Mouse (Mus musculus): ENCODE measurements around the gene Dlx1. TPM values are rescaled to one million over a fixed set of nuclear protein-coding genes. Genes with fewer than 3 reads are reported as not detected.

Gene Dlx1
- polyA plus RNA-seq, 1 experiment, result 180 TPM

GRCm38 (mm10) chr2:71527323-71528013 is 445 bp upstream of the Dlx1 start:
- DNase-seq (ENCODE audit: extremely low spot score in 1 of 2, low spot score in 1 of 2), result no peak

GRCm38 (mm10) chr2:71528714-71529510 is 999 bp downstream of the Dlx1 start:
- DNase-seq (ENCODE audit: extremely low spot score in 1 of 2, low spot score in 1 of 2), result no peak

- peak; percentile 50 to 74 for DNase-seq (ENCODE audit: extremely low spot score in 1 of 2, low spot score in 1 of 2)
These were observed 1.8 kb downstream of the Dlx1 start for GRCm38 (mm10) chr2:71529511-71530351.

GRCm38 (mm10) chr2:71530391-71531123 is 2.6 kb downstream of the Dlx1 start:
- DNase-seq (ENCODE audit: extremely low spot score in 1 of 2, low spot score in 1 of 2), result peak in 1 of 2 experiments; percentile 7

- peak in 1 of 2 experiments; percentile 8 for DNase-seq (ENCODE audit: extremely low spot score in 1 of 2, low spot score in 1 of 2)
These were observed 3.2 kb downstream of the Dlx1 start for GRCm38 (mm10) chr2:71531124-71531590.

- no peak for DNase-seq (ENCODE audit: extremely low spot score in 1 of 2, low spot score in 1 of 2)
These were observed 4.4 kb downstream of the Dlx1 start for GRCm38 (mm10) chr2:71531990-71532970.

GRCm38 (mm10) chr2:71533094-71533493 is 5.2 kb downstream of the Dlx1 start:
- DNase-seq (ENCODE audit: extremely low spot score in 1 of 2, low spot score in 1 of 2), result no peak

GRCm38 (mm10) chr2:71534242-71535052 is 6.5 kb downstream of the Dlx1 start:
- DNase-seq (ENCODE audit: extremely low spot score in 1 of 2, low spot score in 1 of 2), result peak in 1 of 2 experiments; percentile 11

GRCm38 (mm10) chr2:71540611-71541417 is 12.9 kb downstream of the Dlx1 start:
- DNase-seq (ENCODE audit: extremely low spot score in 1 of 2, low spot score in 1 of 2), result no peak

GRCm38 (mm10) chr2:71541418-71542226 is 13.7 kb downstream of the Dlx1 start:
- peak in 1 of 2 experiments; percentile 4 for DNase-seq (ENCODE audit: extremely low spot score in 1 of 2, low spot score in 1 of 2)

GRCm38 (mm10) chr2:71542227-71542815 is 14.4 kb downstream of the Dlx1 start:
- no peak for DNase-seq (ENCODE audit: extremely low spot score in 1 of 2, low spot score in 1 of 2)

GRCm38 (mm10) chr2:71542816-71543301 is 14.9 kb downstream of the Dlx1 start:
- DNase-seq (ENCODE audit: extremely low spot score in 1 of 2, low spot score in 1 of 2), result peak in 1 of 2 experiments; percentile 12

- no peak for DNase-seq (ENCODE audit: extremely low spot score in 1 of 2, low spot score in 1 of 2)
These were observed 15.6 kb downstream of the Dlx1 start for GRCm38 (mm10) chr2:71543531-71543930.

GRCm38 (mm10) chr2:71543948-71544347 is 16.0 kb downstream of the Dlx1 start:
- DNase-seq (ENCODE audit: extremely low spot score in 1 of 2, low spot score in 1 of 2), result no peak

- DNase-seq (ENCODE audit: extremely low spot score in 1 of 2, low spot score in 1 of 2), result peak in 1 of 2 experiments; percentile 9
These were observed 16.7 kb downstream of the Dlx1 start for GRCm38 (mm10) chr2:71544391-71545285.
